Mouse (Mus musculus) liver, embryonic 18 days (tissue): Measurements from ENCODE around the gene Usp1. TPM values are rescaled to one million over a fixed set of nuclear protein-coding genes. Genes with fewer than 3 reads are reported as not detected.

ENCODE experiments used
- polyA plus RNA-seq: library from polyadenylated mRNA; depleted of rRNA; stranded (reverse); fragments of >200 nt; gene quantifications from 2 replicates; pipeline ENCODE4 v1.2.3, GENCODE M21; 2012; rRNA removed

Gene Usp1
- polyA plus RNA-seq = 17.6 and 19.1 TPM in 2 replicates

DNA sequence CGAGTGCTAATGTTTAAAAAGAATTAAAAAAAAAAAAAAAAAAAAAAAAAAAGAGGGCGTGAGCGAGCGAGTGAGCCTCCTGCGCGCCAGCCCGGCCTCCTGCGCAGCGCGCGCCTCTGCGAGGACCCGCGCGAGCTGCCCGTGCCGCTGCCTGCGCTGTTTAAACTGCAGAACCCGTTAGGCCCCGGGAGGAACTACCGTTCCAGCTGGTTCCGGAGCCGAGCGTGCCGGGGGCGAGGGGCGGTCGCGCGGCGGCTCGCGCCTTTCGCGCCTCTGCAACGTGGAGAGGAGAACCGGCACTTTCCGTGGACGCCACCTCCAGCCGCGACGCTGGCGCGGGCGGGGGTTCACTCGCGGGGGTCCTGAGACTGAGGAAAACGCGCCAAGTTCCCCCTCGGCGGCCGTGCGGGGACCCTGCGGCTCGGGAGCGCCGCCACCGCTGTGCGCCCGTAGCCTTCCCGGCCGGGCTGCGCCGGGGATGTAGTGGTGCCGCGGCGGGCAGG, at the start of gene Usp1:
Gene Usp1 (plus strand): TSS at position 243 of the 503 bp plus-strand sequence.

Other genes starting within 250 kb of the Usp1 start
- gene L1td1, start 197.1 kb upstream of the Usp1 start, polyA plus RNA-seq = 0.01 TPM in 1 of 2 replicates, not detected in the other
- gene Kank4, start 106.3 kb upstream of the Usp1 start, polyA plus RNA-seq = 0.17 and 0.18 TPM in 2 replicates
- gene I0C0044D17Rik, start 100.0 kb upstream of the Usp1 start, polyA plus RNA-seq = not detected in 2 replicates
- 256 and 285 TPM in 2 replicates for gene Angptl3, start 107.1 kb downstream of the Usp1 start, polyA plus RNA-seq
- 12.3 and 12.9 TPM in 2 replicates for gene Dock7, start 197.1 kb downstream of the Usp1 start, polyA plus RNA-seq